Mouse (Mus musculus) cerebral cortex, adult 2 months (tissue): ENCODE measurements around the gene Anks1.

Source experiments
- WGBS: fragments of 180-500 bp; shearing (Covaris S2); methylation state at CpG from one replicate; pipeline ENCODE4 v1.1.7; 2018; 5-methylcytosine and 5-hydroxymethylcytosine counted together

The Anks1 gene

GRCm38 (mm10) chr17:28052293-28052863 is 143.3 kb downstream of the Anks1 start:
- 90% methylated on average over 21 of the region's 21 CpGs for WGBS

GRCm38 (mm10) chr17:28058346-28058745 is 149.2 kb downstream of the Anks1 start:
- WGBS, result 86% methylated on average over 13 of the region's 13 CpGs

- 95% methylated on average over 11 of the region's 11 CpGs for WGBS
These were observed 151.6 kb downstream of the Anks1 start for GRCm38 (mm10) chr17:28060681-28061080.

GRCm38 (mm10) chr17:28061472-28061871 is 152.4 kb downstream of the Anks1 start:
- 37% methylated on average over 7 of the region's 7 CpGs for WGBS

GRCm38 (mm10) chr17:28062710-28063109 is 153.6 kb downstream of the Anks1 start:
- WGBS, result 83% methylated on average over 7 of the region's 7 CpGs

- WGBS, result 70% methylated on average over 6 of the region's 6 CpGs
These were observed 154.1 kb downstream of the Anks1 start for GRCm38 (mm10) chr17:28063163-28063562.

GRCm38 (mm10) chr17:28067303-28067702 is 158.2 kb downstream of the Anks1 start:
- WGBS, result 55% methylated on average over 4 of the region's 4 CpGs

GRCm38 (mm10) chr17:28069446-28069845 is 160.3 kb downstream of the Anks1 start:
- 39% methylated on average over 12 of the region's 12 CpGs for WGBS

GRCm38 (mm10) chr17:28070256-28070655 is 161.2 kb downstream of the Anks1 start:
- 81% methylated on average over 13 of the region's 13 CpGs for WGBS

GRCm38 (mm10) chr17:28072730-28073129 is 163.6 kb downstream of the Anks1 start:
- WGBS, result 45% methylated on average over 2 of the region's 2 CpGs

GRCm38 (mm10) chr17:28074486-28074885 is 165.4 kb downstream of the Anks1 start:
- WGBS, result 86% methylated on average over 7 of the region's 7 CpGs

- 90% methylated on average over 9 of the region's 9 CpGs for WGBS
These were observed 168.9 kb downstream of the Anks1 start for GRCm38 (mm10) chr17:28078028-28078427.

- WGBS, result under 1% methylated on average over 25 of the region's 25 CpGs
These were observed 170.5 kb downstream of the Anks1 start for GRCm38 (mm10) chr17:28079618-28080017.

- 2% methylated on average over 56 of the region's 57 CpGs for WGBS
These were observed 171.1 kb downstream of the Anks1 start, which contains the start of gene Tcp11 for GRCm38 (mm10) chr17:28080045-28080816. TSS of gene Tcp11 (minus strand) at chr17:28080639.

GRCm38 (mm10) chr17:28080817-28081165 is 171.7 kb downstream of the Anks1 start:
- 29% methylated on average over 9 of the region's 9 CpGs for WGBS

GRCm38 (mm10) chr17:28081385-28081784 is 172.3 kb downstream of the Anks1 start:
- 50% methylated on average over 9 of the region's 9 CpGs for WGBS

GRCm38 (mm10) chr17:28081856-28082255 is 172.8 kb downstream of the Anks1 start:
- 88% methylated on average over 7 of the region's 7 CpGs for WGBS

GRCm38 (mm10) chr17:28082863-28083262 is 173.8 kb downstream of the Anks1 start:
- WGBS, result 86% methylated on average over 13 of the region's 13 CpGs

- WGBS, result 43% methylated on average over 22 of the region's 22 CpGs
These were observed 175.3 kb downstream of the Anks1 start for GRCm38 (mm10) chr17:28084395-28084905.

- WGBS, result 1% methylated on average over 16 of the region's 16 CpGs
These were observed 175.9 kb downstream of the Anks1 start for GRCm38 (mm10) chr17:28084964-28085363.

- 77% methylated on average over 5 of the region's 5 CpGs for WGBS
These were observed 178.3 kb downstream of the Anks1 start for GRCm38 (mm10) chr17:28087430-28087829.

GRCm38 (mm10) chr17:28088718-28089117 is 179.6 kb downstream of the Anks1 start:
- WGBS, result 98% methylated on average over 6 of the region's 6 CpGs

GRCm38 (mm10) chr17:28092297-28092696 is 183.2 kb downstream of the Anks1 start:
- WGBS, result 94% methylated on average over 2 of the region's 2 CpGs
